Mouse (Mus musculus) hindbrain, embryonic 14.5 days (tissue): Measurements from ENCODE around the gene Gzmc. TPM values are rescaled to one million over a fixed set of nuclear protein-coding genes. Genes with fewer than 3 reads are reported as not detected.
"Not testable (repeated sequence)": the region's sequence is repeated elsewhere in the genome, so short reads cannot be mapped to it uniquely, and the experiment has no call there.

ENCODE experiments used
- ATAC-seq: fragments of 200-750 bp; cut with Nextera tagmentation; 2 replicates; pipeline ENCODE4 v1.8.0; 2017; ENCODE audit warnings: moderate number of reproducible peaks, mild to moderate bottlenecking, moderate TSS enrichment, moderate library complexity; ENCODE audit not compliant: low FRiP score
- DNase-seq: peaks from one replicate; pipeline ENCODE4 v3.0.0-alpha.2; 2015; ENCODE audit warnings: low spot score
- H3K27ac ChIP-seq: fragments of 300-500 bp; sonication (generic); 2 replicates; pipeline ENCODE4 v1.5.1; 2014; ENCODE audit warnings: mild to moderate bottlenecking, moderate library complexity
- H3K27me3 ChIP-seq: fragments of 300-500 bp; sonication (generic); 2 replicates; pipeline ENCODE4 v1.6.1; 2014; ENCODE audit warnings: mild to moderate bottlenecking, low read length, mixed read lengths; ENCODE audit not compliant: control insufficient read depth, insufficient read depth
- H3K36me3 ChIP-seq: fragments of 300-500 bp; sonication (generic); replicated peaks from 2 replicates; pipeline ENCODE4 v1.6.1; 2014; ENCODE audit not compliant: control insufficient read depth, insufficient read depth
- H3K4me1 ChIP-seq: fragments of 300-500 bp; sonication (generic); replicated peaks from 2 replicates; pipeline ENCODE4 v1.6.1; 2014; ENCODE audit warnings: antibody characterized with exemption, low read length, mixed read lengths; ENCODE audit not compliant: control insufficient read depth, insufficient read depth
- H3K4me2 ChIP-seq: fragments of 300-500 bp; sonication (generic); replicated peaks from 2 replicates; pipeline ENCODE4 v1.6.1; 2014; ENCODE audit warnings: mild to moderate bottlenecking, moderate library complexity
- H3K4me3 ChIP-seq: fragments of 300-500 bp; sonication (generic); replicated peaks from 2 replicates; pipeline ENCODE4 v1.5.1; 2014; ENCODE audit warnings: mild to moderate bottlenecking, low read length
- H3K9ac ChIP-seq: fragments of 300-500 bp; sonication (generic); 2 replicates; pipeline ENCODE4 v1.6.1; 2014
- H3K9me3 ChIP-seq: fragments of 300-500 bp; sonication (generic); 2 replicates; pipeline ENCODE4 v1.6.1; 2016; ENCODE audit warnings: low read length; ENCODE audit not compliant: control insufficient read depth
- WGBS: fragments of 180-500 bp; shearing (Covaris S2); extraction: QIAGEN DNeasy Blood & Tissue Kit; methylation state at CpG from one replicate; pipeline ENCODE4 v1.1.7; 2014; 5-methylcytosine and 5-hydroxymethylcytosine counted together
- polyA plus RNA-seq: library from polyadenylated mRNA; unstranded; fragments of >200 nt; fragmentation: Nextera tagmentation; extraction: Ambion mirVana; gene quantifications from 2 replicates; pipeline ENCODE4 v1.2.1, GENCODE M21; 2014

Gene Gzmc
- polyA plus RNA-seq, 1 experiment from 2014 or later: not detected

- DNase-seq: peak; percentile 27
- not testable (repeated sequence) for H3K9me3 ChIP-seq, H3K4me2 ChIP-seq, H3K27ac ChIP-seq, ATAC-seq, H3K4me1 ChIP-seq, H3K9ac ChIP-seq, H3K4me3 ChIP-seq, H3K27me3 ChIP-seq, H3K36me3 ChIP-seq
- WGBS: 34% methylated on average over 5 of the region's 5 CpGs
These were observed 29.4 kb downstream of the Gzmc start for GRCm38 (mm10) chr14:56205021-56205420.

- no peak overlapping the region for H3K27ac ChIP-seq
- H3K9ac ChIP-seq: no peak overlapping the region
- DNase-seq (peak; percentile 64), ATAC-seq (no peak)
- WGBS: 24% methylated on average over 2 of the region's 2 CpGs
- H3K36me3 ChIP-seq: no peaks in the 10 kb centered on the region
- no peaks in the 10 kb centered on the region for H3K27me3 ChIP-seq
- H3K9me3 ChIP-seq: no peaks in the 10 kb centered on the region
- no peak overlapping the region for H3K4me3 ChIP-seq
- no peaks in the 10 kb centered on the region for H3K4me1 ChIP-seq
- H3K4me2 ChIP-seq: no peak overlapping the region
These were observed 30.5 kb downstream of the Gzmc start for GRCm38 (mm10) chr14:56203975-56204374.

GRCm38 (mm10) chr14:56186946-56187345, 47.5 kb downstream of the Gzmc start:
- Histone ChIP-seq H3K9me3 (no peaks in the 10 kb centered on the region), H3K4me3 (no peak overlapping the region), H3K4me1 (no peaks in the 10 kb centered on the region), H3K36me3 (no peaks in the 10 kb centered on the region), H3K27ac (no peak overlapping the region), H3K4me2 (no peak overlapping the region), H3K27me3 (no peaks in the 10 kb centered on the region), H3K9ac (no peak overlapping the region)
- DNase-seq (no peak), ATAC-seq (no peak; the same call in 1 of the 2 replicates)
- WGBS: 58% methylated on average over 6 of the region's 6 CpGs

GRCm38 (mm10) chr14:56186521-56186920, 47.9 kb downstream of the Gzmc start:
- Histone ChIP-seq H3K4me1 (no peaks in the 10 kb centered on the region), H3K9ac (no peak overlapping the region), H3K36me3 (no peaks in the 10 kb centered on the region), H3K4me2 (no peak overlapping the region), H3K4me3 (no peak overlapping the region), H3K27me3 (no peaks in the 10 kb centered on the region), H3K27ac (no peak overlapping the region), H3K9me3 (no peaks in the 10 kb centered on the region)
- DNase-seq (no peak), ATAC-seq (no peak)
- WGBS: 82% methylated on average over 5 of the region's 5 CpGs

Other genes with a start within 250 kb of the Gzmc start
- gene Mcpt1, start 216.7 kb downstream of the Gzmc start, polyA plus RNA-seq: not detected in 2 replicates
- gene Mcpt9, start 204.2 kb downstream of the Gzmc start, polyA plus RNA-seq: not detected in 2 replicates
- not detected in 2 replicates for gene Mcpt2, start 192.6 kb downstream of the Gzmc start, polyA plus RNA-seq
- gene Mcpt4, start 172.3 kb downstream of the Gzmc start, polyA plus RNA-seq: not detected in 2 replicates
- gene Mcpt8, start 149.4 kb downstream of the Gzmc start, polyA plus RNA-seq: not detected in 2 replicates
- not detected in 2 replicates for gene Ctsg, start 132.1 kb downstream of the Gzmc start, polyA plus RNA-seq
- not detected in 2 replicates for gene Gzme, start 114.0 kb downstream of the Gzmc start, polyA plus RNA-seq
- gene Gzmd, start 102.0 kb downstream of the Gzmc start, polyA plus RNA-seq: not detected in 2 replicates
- not detected in 2 replicates for gene Gzmg, start 75.1 kb downstream of the Gzmc start, polyA plus RNA-seq
- gene Gzmn, start 60.1 kb downstream of the Gzmc start, polyA plus RNA-seq: not detected in 2 replicates
- not detected in 2 replicates for gene Gzmf, start 23.2 kb downstream of the Gzmc start, polyA plus RNA-seq
- gene Gzmb, start 27.6 kb upstream of the Gzmc start, polyA plus RNA-seq: not detected in 2 replicates
- 0.29 and 0.35 TPM in 2 replicates for gene Atp12a, start 130.4 kb upstream of the Gzmc start, polyA plus RNA-seq
- 1.2 and 1.8 TPM in 2 replicates for gene Rnf17, start 167.9 kb upstream of the Gzmc start, polyA plus RNA-seq